Mouse (Mus musculus) urinary bladder, postnatal 10 days (tissue): Measurements from ENCODE around the gene Rufy3.

Experiments
- DNase-seq: peaks from one replicate; pipeline ENCODE4 v3.0.0; 2022; ENCODE audit warnings: low spot score

The Rufy3 gene

DNA sequence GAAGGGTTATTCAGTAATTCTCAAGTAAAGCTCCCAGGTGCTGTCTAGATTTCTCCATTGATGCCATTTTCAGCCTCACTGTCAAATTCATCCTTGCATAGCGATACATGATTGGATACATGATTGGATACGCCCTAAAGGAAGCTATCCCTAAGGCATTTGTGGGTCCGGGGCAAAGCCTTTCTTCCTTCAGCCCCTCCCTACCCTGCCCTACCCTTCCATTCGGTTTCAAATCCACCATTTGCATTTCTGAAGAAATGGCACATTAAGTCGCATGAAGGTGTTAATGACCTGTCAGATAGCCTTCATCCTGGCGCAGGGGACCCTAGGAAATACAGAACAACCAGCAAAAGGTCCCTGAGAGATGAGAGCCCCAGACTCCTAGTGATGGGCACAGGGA is 120.5 kb downstream of the Rufy3 start:
- no peak for DNase-seq

DNA sequence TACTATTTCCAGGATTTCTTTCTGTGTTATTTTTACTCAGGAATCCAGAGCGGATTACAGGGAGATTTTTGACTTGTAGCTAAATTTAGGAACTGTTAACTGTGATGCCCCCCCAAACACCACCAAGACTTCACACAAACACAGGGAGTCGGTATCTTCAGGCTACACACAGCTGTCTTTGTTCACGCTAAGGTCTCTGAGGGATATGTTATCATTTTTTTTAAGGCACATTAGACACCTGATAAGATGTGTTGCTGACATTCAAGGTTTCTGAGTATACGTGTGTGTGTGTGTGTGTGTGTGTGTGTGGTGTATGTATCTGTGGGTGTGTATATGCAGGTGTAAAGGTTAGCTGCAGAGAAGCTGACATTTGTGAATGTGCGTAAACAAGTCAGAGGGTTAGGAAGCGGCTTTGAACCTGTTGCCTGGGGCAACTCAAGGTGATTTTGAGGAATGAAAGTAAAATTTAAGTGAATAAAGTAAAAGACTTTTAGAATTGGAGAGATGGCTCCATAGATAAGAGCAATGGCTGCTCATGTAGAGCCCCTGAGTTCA is 121.0 kb downstream of the Rufy3 start:
- DNase-seq, result no peak

DNA sequence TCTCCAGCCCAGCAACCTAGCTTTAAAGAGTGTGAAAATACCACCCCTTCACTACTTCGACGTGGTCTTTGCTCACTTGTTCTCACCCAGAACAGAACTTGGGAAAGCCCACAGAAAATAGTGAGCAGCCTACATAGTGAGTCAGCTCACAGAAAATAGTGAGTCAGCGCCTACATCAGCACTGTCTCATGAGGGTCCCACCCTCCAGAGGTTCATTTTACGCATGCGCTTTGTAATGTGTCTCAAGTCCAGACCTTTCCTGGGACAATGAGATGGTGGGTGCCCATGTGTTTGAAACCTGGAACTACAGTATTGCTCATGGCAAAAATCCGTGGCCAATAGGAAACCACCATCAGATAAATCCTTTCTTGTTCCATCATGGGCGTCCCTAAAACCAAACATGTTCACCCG is 123.2 kb downstream of the Rufy3 start:
- no peak for DNase-seq

DNA sequence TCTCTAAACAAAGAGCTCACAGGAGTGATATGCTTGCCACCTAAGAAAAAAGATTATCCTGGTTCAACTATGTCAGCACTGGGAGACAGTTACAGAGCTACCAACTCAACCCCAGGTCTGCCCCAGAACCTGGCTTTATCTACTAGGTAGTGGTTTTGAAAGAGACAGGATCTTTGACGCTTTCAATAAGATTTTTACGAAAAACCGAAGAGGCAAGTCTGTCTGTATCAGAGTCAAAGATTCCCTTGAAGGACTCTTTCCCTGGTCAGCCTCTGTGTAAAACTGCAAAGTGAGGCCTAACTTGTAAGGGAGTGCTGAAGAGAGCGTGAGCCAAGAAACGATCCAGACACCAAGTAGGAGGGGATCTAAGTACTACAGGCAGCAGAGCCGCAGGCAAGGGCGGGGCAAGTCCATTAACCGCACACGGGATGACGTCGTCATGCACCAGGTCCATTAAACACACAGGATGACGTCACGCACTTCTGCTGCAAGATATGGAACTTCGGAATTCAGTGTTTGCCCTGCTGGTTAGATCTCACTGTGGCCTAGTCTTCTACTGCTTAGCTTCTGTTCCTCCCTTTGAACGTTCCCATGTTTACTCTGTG is 123.8 kb downstream of the Rufy3 start:
- DNase-seq, result no peak

DNA sequence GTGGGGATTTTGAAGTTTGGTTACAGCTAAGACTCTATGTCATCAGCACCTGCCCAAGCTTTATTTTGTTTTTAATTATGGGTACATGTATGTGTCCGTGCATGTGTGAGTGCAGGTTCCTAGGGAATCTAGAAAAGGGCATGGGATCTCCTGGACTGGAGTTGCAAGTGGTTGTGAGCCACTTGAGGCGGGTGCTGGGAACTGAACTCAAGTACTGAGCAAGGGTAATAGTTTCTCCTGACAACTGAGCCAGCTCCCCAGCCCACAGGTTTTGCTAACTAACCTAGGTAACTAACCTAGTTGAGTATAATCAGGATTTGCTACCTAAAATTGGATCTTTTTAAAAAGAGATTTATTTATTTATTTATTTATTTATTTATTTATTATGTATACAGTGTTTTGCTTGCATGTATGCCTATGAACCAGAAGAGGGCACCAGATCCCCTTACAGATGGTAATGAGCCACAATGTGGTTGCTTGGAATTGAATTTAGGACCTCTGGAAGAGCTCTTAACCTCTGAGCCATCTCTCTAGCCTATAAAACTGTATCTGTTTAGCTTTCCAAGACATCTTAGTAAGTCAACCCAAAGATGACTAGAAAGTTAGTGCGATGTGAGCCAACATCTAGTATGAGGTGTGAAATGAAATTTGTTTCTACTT is 124.6 kb downstream of the Rufy3 start:
- no peak for DNase-seq

- DNase-seq, result no peak
Observed at GRCm38 (mm10) chr5:88690681-88691505, 126.1 kb downstream of the Rufy3 start.

- no peak for DNase-seq
Observed at GRCm38 (mm10) chr5:88691506-88692095, 126.8 kb downstream of the Rufy3 start.

DNA sequence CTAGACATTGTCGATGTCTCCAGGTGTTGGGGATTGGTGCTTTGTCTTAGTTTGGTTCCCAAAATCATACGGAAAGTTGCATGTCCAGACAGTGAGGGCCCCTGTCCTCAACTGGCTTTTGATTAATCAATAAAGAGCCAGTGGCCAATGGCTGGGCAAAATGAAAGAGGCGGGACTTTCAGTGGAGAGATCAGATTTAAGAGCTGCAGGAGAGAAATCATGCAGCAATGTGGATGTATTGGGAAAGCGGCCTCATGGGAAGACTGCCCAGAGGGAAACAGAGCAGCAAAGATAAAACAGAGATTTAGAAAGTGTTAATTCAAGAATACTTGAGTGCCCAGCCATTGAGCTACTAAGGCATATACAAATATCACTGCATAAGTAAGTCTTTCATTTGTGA is 127.7 kb downstream of the Rufy3 start:
- DNase-seq, result no peak

GRCm38 (mm10) chr5:88693057-88693456 is 128.2 kb downstream of the Rufy3 start:
- no peak for DNase-seq

GRCm38 (mm10) chr5:88697291-88697690 is 132.5 kb downstream of the Rufy3 start:
- no peak for DNase-seq

DNA sequence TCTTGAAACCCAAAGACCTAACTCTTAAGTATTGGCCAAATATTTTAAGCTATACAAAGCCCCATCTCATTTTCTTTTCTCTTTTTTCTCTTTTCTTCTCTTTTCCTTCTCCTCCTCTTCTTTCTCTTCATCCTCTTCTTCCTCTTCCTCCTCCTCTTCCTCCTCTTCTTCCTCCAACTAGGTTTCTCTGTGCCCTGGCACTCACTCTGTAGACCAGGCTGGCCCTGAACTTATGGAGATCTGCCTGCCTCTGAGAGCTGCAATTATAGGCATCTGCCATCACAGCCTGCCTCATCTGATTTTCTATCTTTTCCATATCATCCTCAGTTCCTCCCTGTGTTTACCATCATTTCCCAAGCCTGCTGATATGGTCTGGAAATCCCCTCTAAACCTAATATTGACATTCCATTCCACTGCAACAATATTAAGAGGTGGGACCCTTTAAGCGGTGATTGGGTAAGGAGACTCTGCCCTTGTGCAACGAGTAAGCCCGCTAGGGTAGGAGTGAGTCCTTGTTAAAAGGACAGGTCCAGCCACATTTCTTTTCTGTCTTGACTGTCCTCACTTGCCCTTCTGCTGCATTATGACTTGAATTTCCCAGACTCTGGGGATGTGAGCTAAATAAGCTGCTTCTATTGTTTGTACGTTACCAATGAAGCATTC is 134.5 kb downstream of the Rufy3 start:
- DNase-seq, result no peak
